Mouse (Mus musculus) lung, postnatal 0 days (tissue): ENCODE measurements around the gene Ryr3. TPM values are rescaled to one million over a fixed set of nuclear protein-coding genes. Genes with fewer than 3 reads are reported as not detected.

Experiments
- ATAC-seq: fragments of 200-750 bp; cut with Nextera tagmentation; 2 replicates; pipeline ENCODE4 v1.8.0; 2017; ENCODE audit warnings: moderate library complexity
- DNase-seq: peaks from one replicate; pipeline ENCODE4 v3.0.0-alpha.2; 2016; ENCODE audit warnings: low spot score
- H3K27ac ChIP-seq: fragments of 300-500 bp; sonication (generic); 2 replicates; pipeline ENCODE4 v1.5.1; 2014; ENCODE audit warnings: antibody characterized with exemption, mild to moderate bottlenecking, low read length, mixed read lengths
- H3K27me3 ChIP-seq: fragments of 300-500 bp; sonication (generic); replicated peaks from 2 replicates; pipeline ENCODE4 v1.6.1; 2014; ENCODE audit warnings: low read length, mixed read lengths; ENCODE audit not compliant: insufficient read depth
- H3K36me3 ChIP-seq: fragments of 300-500 bp; sonication (generic); 2 replicates; pipeline ENCODE4 v1.6.1; 2014; ENCODE audit warnings: low read length, mixed read lengths; ENCODE audit not compliant: insufficient read depth
- H3K4me1 ChIP-seq: fragments of 300-500 bp; sonication (generic); 2 replicates; pipeline ENCODE4 v1.6.1; 2014; ENCODE audit warnings: antibody characterized with exemption, low read depth, low read length, mixed read lengths; ENCODE audit not compliant: insufficient read depth
- H3K4me2 ChIP-seq: fragments of 300-500 bp; sonication (generic); replicated peaks from 2 replicates; pipeline ENCODE4 v1.6.1; 2014; ENCODE audit warnings: low read depth, mild to moderate bottlenecking, low read length, moderate library complexity, mixed read lengths
- H3K4me3 ChIP-seq: fragments of 300-500 bp; sonication (generic); 2 replicates; pipeline ENCODE4 v1.5.1; 2014; ENCODE audit warnings: low read depth, low read length
- H3K9ac ChIP-seq: fragments of 300-500 bp; sonication (generic); replicated peaks from 2 replicates; pipeline ENCODE4 v1.6.1; 2014; ENCODE audit warnings: low read depth, mild to moderate bottlenecking
- H3K9me3 ChIP-seq: fragments of 300-500 bp; sonication (generic); 2 replicates; pipeline ENCODE4 v1.6.1; 2016; ENCODE audit warnings: low read length, mixed read lengths
- CTCF ChIP-seq: IDR thresholded peaks from 2 replicates; pipeline ENCODE4 v1.5.1; 2016; ENCODE audit warnings: antibody characterized with exemption, mild to moderate bottlenecking
- EP300 ChIP-seq: IDR thresholded peaks from 2 replicates; pipeline ENCODE4 v1.6.1; 2016; ENCODE audit warnings: antibody characterized with exemption, mild to moderate bottlenecking, control low read depth
- WGBS: fragments of 180-500 bp; shearing (Covaris S2); extraction: QIAGEN DNeasy Blood & Tissue Kit; methylation state at CpG from one replicate; pipeline ENCODE4 v1.1.7; 2014; 5-methylcytosine and 5-hydroxymethylcytosine counted together
- polyA plus RNA-seq: library from polyadenylated mRNA; unstranded; fragments of >200 nt; fragmentation: Nextera tagmentation; extraction: Ambion mirVana; gene quantifications from 2 replicates; pipeline ENCODE4 v1.2.1, GENCODE M21; 2015

The Ryr3 gene
- polyA plus RNA-seq, 1 experiment from 2014 or later: 0.57 TPM

DNA sequence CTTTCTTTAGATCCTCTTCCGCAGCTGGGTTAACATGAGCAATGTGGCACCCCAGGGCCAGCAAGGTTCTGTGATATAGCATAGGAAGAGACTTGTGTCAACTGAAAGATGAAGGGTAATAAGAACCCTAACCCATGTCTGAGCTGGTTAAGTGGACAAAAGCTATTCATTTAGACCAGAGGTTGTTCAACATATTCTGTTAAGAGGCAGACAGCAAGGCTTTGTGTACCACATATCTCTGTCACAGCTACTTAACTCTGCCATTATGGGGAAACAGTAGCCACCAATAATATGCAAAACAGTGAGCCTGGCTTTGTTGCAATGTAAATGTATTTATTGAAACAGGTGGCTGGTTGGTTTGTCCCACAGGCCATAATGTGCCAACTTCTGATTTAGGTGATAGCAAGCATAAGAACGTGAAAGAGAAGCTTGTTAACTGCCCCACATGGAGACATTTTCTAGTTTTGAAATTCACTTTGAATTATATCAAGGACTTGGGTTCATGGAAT lies 350.8 kb downstream of the Ryr3 start:
- WGBS: 87% methylated on average over 2 of the region's 2 CpGs
- Histone ChIP-seq H3K9ac (no peak overlapping the region), H3K4me1 (no peaks in the 10 kb centered on the region), H3K27me3 (no peaks in the 10 kb centered on the region), H3K4me3 (no peak overlapping the region), H3K9me3 (no peaks in the 10 kb centered on the region), H3K4me2 (no peak overlapping the region), H3K36me3 (no peaks in the 10 kb centered on the region), H3K27ac (no peak overlapping the region)
- ATAC-seq: no peak
- TF ChIP-seq EP300 (no peak), CTCF (no peak)
- DNase-seq: no peak

DNA sequence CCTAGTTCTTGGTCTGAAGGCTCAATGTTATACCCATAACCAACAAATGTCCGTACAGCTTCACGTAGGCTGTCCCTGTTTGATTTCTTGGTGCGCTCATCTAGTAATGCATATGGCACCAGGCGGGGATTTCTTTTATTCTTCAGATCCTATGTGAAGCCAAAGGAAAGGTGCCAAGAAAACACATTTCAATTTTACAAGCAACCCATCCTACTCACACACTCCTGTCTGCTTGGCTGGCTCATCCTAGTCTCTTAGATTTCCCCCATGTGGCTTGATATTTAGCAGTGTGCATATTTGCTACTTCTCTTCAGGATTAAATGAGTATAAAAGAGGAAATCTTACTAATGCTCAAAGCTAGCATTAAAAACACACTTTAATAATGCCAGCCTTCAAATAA lies 355.1 kb downstream of the Ryr3 start:
- Histone ChIP-seq H3K4me2 (no peak overlapping the region), H3K4me3 (no peak overlapping the region), H3K27ac (no peak overlapping the region), H3K27me3 (no peaks in the 10 kb centered on the region), H3K9ac (no peak overlapping the region), H3K9me3 (no peaks in the 10 kb centered on the region), H3K4me1 (no peaks in the 10 kb centered on the region), H3K36me3 (no peaks in the 10 kb centered on the region)
- WGBS: 89% methylated on average over 4 of the region's 4 CpGs
- DNase-seq (no peak), ATAC-seq (no peak)
- TF ChIP-seq EP300 (no peak), CTCF (no peak)

DNA sequence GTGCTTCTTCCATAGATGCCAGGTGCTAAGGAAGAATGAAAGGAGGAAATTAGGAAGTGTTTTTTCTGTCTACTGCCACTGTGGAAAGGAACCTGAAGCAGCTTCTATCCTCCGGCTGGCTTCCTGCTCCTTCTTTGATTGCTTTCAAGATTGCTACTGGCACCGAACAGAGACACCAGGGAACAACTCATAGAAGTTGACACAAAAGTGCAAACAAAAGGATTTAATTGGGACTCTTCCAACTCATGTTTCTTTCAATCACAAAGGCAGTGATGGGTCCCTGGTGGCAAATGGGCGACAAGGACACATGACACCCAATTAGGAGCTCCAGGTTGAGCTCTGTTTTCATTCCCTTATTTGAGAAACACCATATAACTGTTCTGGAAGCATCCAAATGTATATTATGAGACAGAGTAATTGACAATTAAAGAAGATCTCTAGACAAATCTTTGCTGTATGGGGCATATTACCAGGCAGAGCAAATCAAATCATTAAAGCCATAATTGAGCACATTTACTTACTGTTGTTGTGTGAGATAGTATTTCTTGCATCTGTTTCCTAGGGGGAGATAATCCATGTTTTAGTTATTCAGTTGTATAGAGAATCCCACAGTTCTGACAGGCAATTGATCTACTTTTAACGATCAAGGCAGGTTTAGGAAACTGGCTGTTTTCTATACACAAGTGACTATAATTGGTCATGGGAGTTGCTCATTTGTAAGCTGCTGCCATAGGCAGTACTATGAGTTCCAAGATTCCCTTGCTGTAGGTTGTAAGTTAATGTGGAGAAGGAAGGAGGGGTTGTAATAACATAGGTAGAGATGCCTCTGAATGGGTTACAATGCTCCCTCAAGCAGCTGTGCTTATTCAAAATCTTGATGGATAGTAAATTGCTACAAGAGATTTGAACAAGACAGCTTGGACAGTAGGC lies 371.0 kb downstream of the Ryr3 start:
- TF ChIP-seq CTCF (no peak), EP300 (no peak)
- no peak overlapping the region for H3K4me3 ChIP-seq
- no peak overlapping the region for H3K9ac ChIP-seq
- ATAC-seq: no peak
- no peak for DNase-seq
- no peaks in the 10 kb centered on the region for H3K27me3 ChIP-seq
- no peak overlapping the region for H3K27ac ChIP-seq
- no peak overlapping the region for H3K4me2 ChIP-seq
- no peaks in the 10 kb centered on the region for H3K4me1 ChIP-seq
- whole genome bisulfite sequencing: 57% methylated on average over 4 of the region's 4 CpGs
- no peaks in the 10 kb centered on the region for H3K9me3 ChIP-seq
- H3K36me3 ChIP-seq: no peaks in the 10 kb centered on the region

- H3K9ac ChIP-seq: no peak overlapping the region
- H3K4me1 ChIP-seq: no peaks in the 10 kb centered on the region
- peak; percentile 13 for DNase-seq
- H3K27ac ChIP-seq: no peak overlapping the region
- no peak for ATAC-seq
- H3K27me3 ChIP-seq: no peaks in the 10 kb centered on the region
- H3K9me3 ChIP-seq: no peaks in the 10 kb centered on the region
- 14% methylated on average over 3 of the region's 3 CpGs for WGBS
- no peak overlapping the region for H3K4me2 ChIP-seq
- H3K36me3 ChIP-seq: no peaks in the 10 kb centered on the region
- TF ChIP-seq CTCF (no peak), EP300 (no peak)
- H3K4me3 ChIP-seq: no peak overlapping the region
These were observed 374.0 kb downstream of the Ryr3 start for GRCm38 (mm10) chr2:112842877-112843276.

DNA sequence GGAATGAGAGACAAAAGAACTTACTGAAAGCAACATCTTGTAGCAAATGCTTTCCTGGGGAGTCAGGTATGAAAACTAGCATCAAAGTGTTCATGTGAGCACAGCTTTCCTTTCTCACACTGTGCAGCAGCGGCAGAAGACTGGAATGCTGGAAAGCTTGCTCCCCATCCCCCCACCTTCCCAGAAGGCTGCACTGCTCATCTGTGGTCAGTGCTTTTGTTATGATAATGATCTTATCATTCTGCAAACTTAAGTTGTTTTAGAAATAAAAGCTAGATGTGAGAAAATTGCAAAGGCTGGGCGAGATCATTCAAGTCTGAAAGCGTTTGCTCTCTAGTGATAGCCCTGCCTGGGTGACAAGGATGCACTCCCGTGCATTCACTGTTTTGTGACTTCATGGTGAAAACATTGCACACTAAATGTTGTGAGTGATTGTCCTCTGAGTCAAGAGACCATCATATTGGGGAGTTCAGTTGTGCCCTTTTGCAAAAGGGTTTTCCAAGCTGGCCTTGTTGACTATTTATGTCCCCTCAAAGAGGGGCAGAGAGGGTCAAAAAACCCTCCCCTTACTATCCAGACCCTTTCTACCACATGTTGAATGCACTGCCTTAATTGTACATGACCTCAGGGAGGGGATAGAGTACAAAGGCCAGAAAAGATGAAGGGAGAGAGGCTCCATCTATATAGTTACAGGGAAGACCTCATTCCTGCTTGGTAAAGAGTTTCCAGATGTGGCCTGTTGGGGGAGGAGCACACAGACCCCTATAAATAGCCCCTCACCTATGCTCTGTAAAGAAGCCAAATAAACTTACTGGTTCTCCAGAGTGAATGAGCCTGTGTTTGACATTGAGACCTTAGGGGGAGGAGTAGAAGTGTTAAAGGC lies 385.2 kb downstream of the Ryr3 start:
- no peak for TF ChIP-seq CTCF
- no peak for TF ChIP-seq EP300
- DNase-seq: no peak
- Histone ChIP-seq H3K9ac (no peak overlapping the region), H3K36me3 (no peaks in the 10 kb centered on the region), H3K27ac (no peak overlapping the region), H3K9me3 (no peaks in the 10 kb centered on the region), H3K27me3 (no peaks in the 10 kb centered on the region), H3K4me2 (no peak overlapping the region), H3K4me3 (no peak overlapping the region), H3K4me1 (no peaks in the 10 kb centered on the region)
- ATAC-seq: no peak
- WGBS: 21% methylated on average over 4 of the region's 4 CpGs

- ATAC-seq (no peak), DNase-seq (no peak)
These were observed 390.3 kb downstream of the Ryr3 start for GRCm38 (mm10) chr2:112826571-112826970.

More at GRCm38 (mm10) chr2:112826571-112826970, 390.3 kb downstream of the Ryr3 start:
- Histone ChIP-seq H3K36me3 (no peaks in the 10 kb centered on the region), H3K9ac (no peak overlapping the region), H3K4me3 (no peak overlapping the region), H3K27me3 (no peaks in the 10 kb centered on the region), H3K27ac (no peak overlapping the region), H3K9me3 (no peaks in the 10 kb centered on the region), H3K4me2 (no peak overlapping the region), H3K4me1 (no peaks in the 10 kb centered on the region)
- WGBS: 29% methylated on average over 4 of the region's 4 CpGs
- TF ChIP-seq EP300 (no peak), CTCF (no peak)
